Mouse (Mus musculus): ENCODE results near the gene Sorcs2.

DNA sequence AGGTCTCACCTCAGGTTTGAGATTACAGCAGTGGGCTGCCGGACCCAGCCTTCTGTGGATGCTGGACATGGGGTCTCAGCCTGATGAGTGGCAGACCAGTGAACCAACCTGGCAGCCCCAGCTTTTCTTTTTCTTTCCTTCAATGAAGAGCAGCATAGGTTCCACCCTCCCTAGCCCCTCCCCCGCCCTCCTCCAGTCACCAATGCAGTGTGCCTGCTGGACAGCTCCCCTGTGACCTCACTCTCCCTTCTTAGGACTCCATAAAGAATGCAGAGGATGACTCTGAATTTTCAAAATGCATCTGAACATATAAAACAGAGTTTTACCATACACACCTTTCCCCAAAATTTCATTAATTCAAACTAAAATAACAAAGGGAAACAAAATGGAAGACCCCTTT is 33.8 kb upstream of the Sorcs2 start:
- TF ChIP-seq CTCF (conservative IDR thresholded peaks at IDR 0.05; ENCODE audit: low read length), result no peak
- TF ChIP-seq NANOG (IDR thresholded peaks at IDR 0.05; ENCODE audit: borderline replicate concordance, low read length), result no peak
